Mouse (Mus musculus): Measurements from ENCODE around the gene 1700086D15Rik.

1700086D15Rik gene

GRCm38 (mm10) chr11:65133661-65134060 lies 26.0 kb downstream of the 1700086D15Rik start:
- no peak for DNase-seq

- DNase-seq: no peak
Observed at GRCm38 (mm10) chr11:65129110-65129509, 30.6 kb downstream of the 1700086D15Rik start.

GRCm38 (mm10) chr11:65128666-65129065 lies 31.0 kb downstream of the 1700086D15Rik start:
- DNase-seq: no peak

GRCm38 (mm10) chr11:65126566-65126965 lies 33.1 kb downstream of the 1700086D15Rik start:
- DNase-seq: peak; percentile 17

- DNase-seq: peak; percentile 25
Observed at GRCm38 (mm10) chr11:65124913-65125418, 34.7 kb downstream of the 1700086D15Rik start.

- no peak for DNase-seq
Observed at GRCm38 (mm10) chr11:65120276-65120675, 39.4 kb downstream of the 1700086D15Rik start.

GRCm38 (mm10) chr11:65115811-65116210 lies 43.9 kb downstream of the 1700086D15Rik start:
- no peak for DNase-seq

GRCm38 (mm10) chr11:65112086-65112485 lies 47.6 kb downstream of the 1700086D15Rik start:
- DNase-seq: no peak

- DNase-seq: no peak
Observed at GRCm38 (mm10) chr11:65111651-65112050, 48.0 kb downstream of the 1700086D15Rik start.

GRCm38 (mm10) chr11:65110058-65110457 lies 49.6 kb downstream of the 1700086D15Rik start:
- no peak for DNase-seq

- no peak for DNase-seq
Observed at GRCm38 (mm10) chr11:65107734-65108171, 51.9 kb downstream of the 1700086D15Rik start.

- no peak for DNase-seq
Observed at GRCm38 (mm10) chr11:65107151-65107550, 52.5 kb downstream of the 1700086D15Rik start.

- no peak for DNase-seq
Observed at GRCm38 (mm10) chr11:65104076-65104475, 55.6 kb downstream of the 1700086D15Rik start.
